Mouse (Mus musculus) erythroblast, embryonic 14.5 days (primary cell): ENCODE measurements around the gene Foxf1. TPM values are rescaled to one million over a fixed set of nuclear protein-coding genes. Genes with fewer than 3 reads are reported as not detected.

Experiments
- H3K27me3 ChIP-seq: 2 replicates; pipeline ENCODE4 v1.6.1; 2012; ENCODE audit warnings: inconsistent platforms; ENCODE audit not compliant: control insufficient read depth
- H3K36me3 ChIP-seq: 2 replicates; pipeline ENCODE4 v1.6.1; 2012; ENCODE audit warnings: mild to moderate bottlenecking, inconsistent platforms; ENCODE audit not compliant: control insufficient read depth
- H3K4me1 ChIP-seq: 2 replicates; pipeline ENCODE4 v1.6.1; 2012; ENCODE audit warnings: inconsistent platforms; ENCODE audit not compliant: control insufficient read depth
- H3K4me3 ChIP-seq: replicated peaks from 2 replicates; pipeline ENCODE3; 2012; ENCODE audit warnings: moderate library complexity, mild to moderate bottlenecking, inconsistent platforms
- H3K9me3 ChIP-seq: 2 replicates; pipeline ENCODE4 v1.6.1; 2012; ENCODE audit warnings: low read length, inconsistent platforms, mixed read lengths; ENCODE audit not compliant: control insufficient read depth
- GATA1 ChIP-seq: IDR thresholded peaks from 2 replicates; pipeline ENCODE4 v1.6.1; 2012; ENCODE audit warnings: low read length, inconsistent platforms, mixed read lengths
- TAL1 ChIP-seq: IDR thresholded peaks from 3 replicates; pipeline ENCODE4 v1.6.1; 2012; ENCODE audit warnings: low read length, inconsistent platforms, mixed read lengths
- polyA plus RNA-seq: library from polyadenylated mRNA; stranded (reverse); fragments of >175 nt; gene quantifications from 2 replicates; pipeline ENCODE4 v1.2.3, GENCODE M21; 2012

Foxf1 gene
- polyA plus RNA-seq, 1 experiment = not detected

- no peaks in the 10 kb centered on the region for H3K36me3 ChIP-seq
- no peaks in the 10 kb centered on the region for H3K4me1 ChIP-seq
- H3K27me3 ChIP-seq = peaks cover 99% of the 10 kb centered on the region
- TF ChIP-seq TAL1 = no peak
- TF ChIP-seq GATA1 = no peak
- peaks cover 2% of the 10 kb centered on the region; the same call in 1 of the 2 replicates for H3K9me3 ChIP-seq
- H3K4me3 ChIP-seq = no peak overlapping the region
These were observed 3.7 kb upstream of the Foxf1 start for GRCm38 (mm10) chr8:121080361-121081090.

GRCm38 (mm10) chr8:121081398-121081797, 2.8 kb upstream of the Foxf1 start:
- H3K27me3 ChIP-seq = peaks cover 99% of the 10 kb centered on the region
- peaks cover 2% of the 10 kb centered on the region; the same call in 1 of the 2 replicates for H3K9me3 ChIP-seq
- no peak overlapping the region for H3K4me3 ChIP-seq
- H3K4me1 ChIP-seq = no peaks in the 10 kb centered on the region
- no peak for TF ChIP-seq TAL1
- no peak for TF ChIP-seq GATA1
- no peaks in the 10 kb centered on the region for H3K36me3 ChIP-seq

GRCm38 (mm10) chr8:121082218-121083092, 1.7 kb upstream of the Foxf1 start:
- Histone ChIP-seq H3K4me1 (no peaks in the 10 kb centered on the region), H3K9me3 (peaks cover 2% of the 10 kb centered on the region; the same call in 1 of the 2 replicates), H3K36me3 (no peaks in the 10 kb centered on the region), H3K4me3 (no peak overlapping the region), H3K27me3 (peaks cover 99% of the 10 kb centered on the region)
- TF ChIP-seq TAL1 (no peak), GATA1 (no peak)

GRCm38 (mm10) chr8:121083093-121083935, 872 bp upstream of the Foxf1 start:
- Histone ChIP-seq H3K4me1 (no peaks in the 10 kb centered on the region), H3K36me3 (no peaks in the 10 kb centered on the region), H3K27me3 (peaks cover 100% of the 10 kb centered on the region), H3K9me3 (peaks cover 2% of the 10 kb centered on the region; the same call in 1 of the 2 replicates), H3K4me3 (peak overlapping the region; percentile 35)
- TF ChIP-seq GATA1 = no peak
- no peak for TF ChIP-seq TAL1

GRCm38 (mm10) chr8:121083936-121084209, 313 bp upstream of the Foxf1 start:
- Histone ChIP-seq H3K4me3 (peak overlapping the region; percentile 18), H3K36me3 (no peaks in the 10 kb centered on the region), H3K9me3 (peaks cover 2% of the 10 kb centered on the region; the same call in 1 of the 2 replicates), H3K4me1 (no peaks in the 10 kb centered on the region), H3K27me3 (peaks cover 100% of the 10 kb centered on the region)
- no peak for TF ChIP-seq TAL1
- TF ChIP-seq GATA1 = no peak

GRCm38 (mm10) chr8:121085011-121085410, 825 bp downstream of the Foxf1 start:
- peak overlapping the region; percentile 6 for H3K4me3 ChIP-seq
- peaks cover 100% of the 10 kb centered on the region for H3K27me3 ChIP-seq
- peaks cover 2% of the 10 kb centered on the region; the same call in 1 of the 2 replicates for H3K9me3 ChIP-seq
- TF ChIP-seq TAL1 (no peak), GATA1 (no peak)
- H3K36me3 ChIP-seq = no peaks in the 10 kb centered on the region
- no peaks in the 10 kb centered on the region for H3K4me1 ChIP-seq

- no peaks in the 10 kb centered on the region for H3K36me3 ChIP-seq
- no peaks in the 10 kb centered on the region for H3K4me1 ChIP-seq
- H3K9me3 ChIP-seq = peaks cover 2% of the 10 kb centered on the region; the same call in 1 of the 2 replicates
- TF ChIP-seq TAL1 (no peak), GATA1 (no peak)
- H3K27me3 ChIP-seq = peaks cover 100% of the 10 kb centered on the region
- H3K4me3 ChIP-seq = no peak overlapping the region
These were observed 1.4 kb downstream of the Foxf1 start for GRCm38 (mm10) chr8:121085561-121085960.

GRCm38 (mm10) chr8:121086004-121086900, 2.1 kb downstream of the Foxf1 start:
- H3K36me3 ChIP-seq = no peaks in the 10 kb centered on the region
- H3K9me3 ChIP-seq = peaks cover 2% of the 10 kb centered on the region; the same call in 1 of the 2 replicates
- H3K4me1 ChIP-seq = no peaks in the 10 kb centered on the region
- TF ChIP-seq TAL1 = no peak
- TF ChIP-seq GATA1 = no peak
- peaks cover 100% of the 10 kb centered on the region for H3K27me3 ChIP-seq
- no peak overlapping the region for H3K4me3 ChIP-seq
